In the genomic region with DNA sequence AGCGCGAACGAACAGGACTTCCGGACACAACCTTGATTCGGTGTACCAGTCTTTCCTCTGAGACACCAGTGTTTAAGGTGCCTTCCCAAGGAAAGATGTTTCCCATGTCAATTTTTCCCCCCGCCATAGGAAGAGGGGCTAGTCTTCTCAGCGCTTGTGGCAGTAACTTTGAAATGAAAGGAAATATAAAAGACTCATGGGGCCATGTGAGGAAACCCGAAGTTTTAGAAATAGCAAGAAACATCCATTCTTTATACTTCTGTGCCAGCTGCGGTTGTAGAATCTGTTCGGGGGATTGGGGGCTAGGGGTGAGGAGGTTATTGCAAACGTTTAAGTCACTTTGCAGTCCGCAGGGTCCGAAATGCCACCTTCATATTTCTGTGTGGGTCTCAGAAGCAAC, we compare ENCODE assay signal across 10 mouse cellular contexts. TPM values are rescaled to one million over a fixed set of nuclear protein-coding genes. Genes with fewer than 3 reads are reported as not detected.
DNase-seq lines count a peak whose midpoint lies in the region; ATAC-seq lines count a peak whose summit lies in the region.
"Had no signal": no experiment of that assay in that cellular context is flagged by ENCODE, and none has a peak within 500 bp of the region (broad histone marks: within the 10 kb centered on the region; RNA-seq: fewer than 3 reads in every experiment).

No protein-coding gene starts in this region.

- WGBS in forebrain, embryonic 10.5 days = 18% methylated on average over 13 of the region's 13 CpGs
- WGBS in forebrain, embryonic 15.5 days = 26% methylated on average over 13 of the region's 13 CpGs
- WGBS in liver, embryonic 12.5 days (ENCODE audit: insufficient replicate concordance) = 14% methylated on average over 13 of the region's 13 CpGs

- no peaks in the 10 kb centered on the region for H3K36me3 ChIP-seq in forebrain, embryonic 10.5 days (replicated peaks)
- H3K36me3 ChIP-seq in forebrain, embryonic 15.5 days = no peaks in the 10 kb centered on the region
- no peaks in the 10 kb centered on the region for H3K36me3 ChIP-seq in megakaryocyte, embryonic 14.5 days (replicated peaks; ENCODE audit: low read length)
- no peaks in the 10 kb centered on the region for H3K36me3 ChIP-seq in liver, embryonic 12.5 days

- peaks cover 34% of the 10 kb centered on the region for H3K27me3 ChIP-seq in forebrain, embryonic 10.5 days (ENCODE audit: poor library complexity, severe bottlenecking)
- H3K27me3 ChIP-seq in forebrain, embryonic 15.5 days = peaks cover 13% of the 10 kb centered on the region; the same call in 1 of the 2 replicates
- H3K27me3 ChIP-seq in megakaryocyte, embryonic 14.5 days (replicated peaks) = peaks cover 24% of the 10 kb centered on the region
- H3K27me3 ChIP-seq in liver, embryonic 12.5 days (replicated peaks) = peaks cover 17% of the 10 kb centered on the region

- peak overlapping the region; percentile 48 for H3K4me3 ChIP-seq in forebrain, embryonic 10.5 days
- no peak overlapping the region for H3K4me3 ChIP-seq in forebrain, embryonic 15.5 days
- H3K4me3 ChIP-seq in megakaryocyte, embryonic 14.5 days (replicated peaks) = peak overlapping the region; percentile 91
- peak overlapping the region; percentile 53 for H3K4me3 ChIP-seq in liver, embryonic 12.5 days

- H3K27ac ChIP-seq in forebrain, embryonic 10.5 days = no peak overlapping the region
- H3K27ac ChIP-seq in forebrain, embryonic 15.5 days (replicated peaks) = no peak overlapping the region
- H3K27ac ChIP-seq in liver, embryonic 12.5 days = no peak overlapping the region

- peaks cover 17% of the 10 kb centered on the region for H3K4me1 ChIP-seq in forebrain, embryonic 10.5 days
- H3K4me1 ChIP-seq in forebrain, embryonic 15.5 days = peaks cover 3% of the 10 kb centered on the region; the same call in 1 of the 2 replicates
- H3K4me1 ChIP-seq in megakaryocyte, embryonic 14.5 days = peaks cover 28% of the 10 kb centered on the region
- peaks cover 43% of the 10 kb centered on the region for H3K4me1 ChIP-seq in liver, embryonic 12.5 days

- DNase-seq in forebrain, embryonic 10.5 days (ENCODE audit: extremely low spot score, low spot score) = no peak
- no peak for DNase-seq in frontal cortex, postnatal 14 days (ENCODE audit: low spot score in 2 of 2)
- DNase-seq in adrenal gland, postnatal 36 days = no peak
- DNase-seq: layer of hippocampus, postnatal 36 days had no signal

- H3K9ac ChIP-seq in forebrain, embryonic 15.5 days (replicated peaks) = no peak overlapping the region
- H3K9ac ChIP-seq in liver, embryonic 12.5 days = peak overlapping the region; percentile 56

- H3K4me2 ChIP-seq in forebrain, embryonic 15.5 days (replicated peaks) = no peak overlapping the region
- peak overlapping the region; percentile 77 for H3K4me2 ChIP-seq in liver, embryonic 12.5 days

- peaks cover 8% of the 10 kb centered on the region; the same call in 1 of the 2 replicates for H3K9me3 ChIP-seq in forebrain, embryonic 10.5 days
- no peaks in the 10 kb centered on the region for H3K9me3 ChIP-seq in forebrain, embryonic 15.5 days
- peaks cover 12% of the 10 kb centered on the region for H3K9me3 ChIP-seq in megakaryocyte, embryonic 14.5 days
- H3K9me3 ChIP-seq in liver, embryonic 12.5 days (replicated peaks) = peaks cover 3% of the 10 kb centered on the region; the same call in 1 of the 2 replicates

- no peak for ATAC-seq in forebrain, embryonic 15.5 days (replicated peaks)
- ATAC-seq in megakaryocyte, adult 5-6 weeks (ENCODE audit: poor library complexity, severe bottlenecking) = no peak
- ATAC-seq in liver, embryonic 12.5 days = no peak
- ATAC-seq in megakaryocyte-erythroid progenitor cell, adult 5-6 weeks (replicated peaks; ENCODE audit: low FRiP score, low TSS enrichment, poor library complexity, severe bottlenecking) = no peak

RNA-seq across cellular contexts. Expression of a gene that starts 49.3 kb away (rescaled TPM):
- not detected in 2 replicates for polyA plus RNA-seq in forebrain, embryonic 10.5 days (2016; fragmentation: Nextera tagmentation; extraction: Ambion mirVana)
- polyA plus RNA-seq in forebrain, embryonic 15.5 days (2015; fragmentation: Nextera tagmentation; extraction: Ambion mirVana) = not detected in 2 replicates
- polyA plus RNA-seq in megakaryocyte, embryonic 14.5 days (2012; ENCODE audit: insufficient read depth, low replicate concordance) = not detected in 2 replicates
- not detected in 2 replicates for total RNA-seq in megakaryocyte, adult 5-6 weeks (2015)
- not detected in 2 replicates for total RNA-seq in megakaryocyte, adult 5-6 weeks (2017)
- not detected in 2 replicates for polyA plus RNA-seq in liver, embryonic 12.5 days (2016; fragmentation: Nextera tagmentation; extraction: Ambion mirVana)
- total RNA-seq in megakaryocyte-erythroid progenitor cell, adult 5-6 weeks (2014; fragmentation: Nextera tagmentation) = not detected in 2 replicates
- total RNA-seq in megakaryocyte-erythroid progenitor cell, adult 5-6 weeks (2017) = not detected in 2 replicates
- not detected for total RNA-seq in adrenal gland, postnatal 36 days (2021)
- total RNA-seq: adrenal gland, postnatal 4 days; layer of hippocampus, postnatal 36 days had no signal
